Mouse (Mus musculus): ENCODE measurements around the gene Gjc3.

GRCm38 (mm10) chr5:137921532-137921931, 41.4 kb downstream of the Gjc3 start, which contains the start of gene Cyp3a13:
- TF ChIP-seq CTCF (IDR thresholded peaks at IDR 0.05; ENCODE audit: low read depth) (no peak), EP300 (IDR thresholded peaks at IDR 0.05; ENCODE audit: low read depth) (peak; percentile 83)
